Mouse (Mus musculus): ENCODE results near the gene Eya2.

DNA sequence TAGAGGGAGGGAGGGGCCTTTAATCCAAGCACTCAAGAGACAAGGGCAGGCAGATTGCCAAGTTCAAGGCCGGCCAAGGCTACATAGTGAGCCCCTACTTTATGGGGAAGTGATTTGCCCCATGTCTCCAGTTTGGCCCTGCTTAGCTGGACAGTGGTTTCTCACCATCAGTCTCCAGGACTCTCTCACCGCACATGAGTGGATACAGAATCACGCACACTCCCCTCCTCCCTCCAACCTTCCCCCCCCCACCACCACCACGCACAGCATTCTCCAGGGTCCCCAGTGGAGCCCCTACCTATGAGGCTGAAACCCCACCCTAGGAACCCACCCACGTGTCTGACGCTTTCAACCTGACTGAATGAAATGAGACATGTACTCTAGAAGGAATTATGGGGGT lies 223.7 kb downstream of the Eya2 start:
- TF ChIP-seq POLR2A (IDR thresholded peaks at IDR 0.05; ENCODE audit: low read depth, low read length) = no peak
- TF ChIP-seq CTCF (IDR thresholded peaks at IDR 0.05; ENCODE audit: borderline replicate concordance, insufficient read depth, low read length) = no peak
